Mouse (Mus musculus) liver, postnatal 0 days (tissue): ENCODE measurements around the gene AI182371.

Experiments used
- CTCF ChIP-seq: sonication (generic); IDR thresholded peaks from 2 replicates; pipeline ENCODE4 v1.5.1; 2016; ENCODE audit warnings: antibody characterized with exemption, low read depth
- EP300 ChIP-seq: IDR thresholded peaks from 2 replicates; pipeline ENCODE4 v1.6.1; 2016; ENCODE audit warnings: antibody characterized with exemption, low read depth, mild to moderate bottlenecking

DNA sequence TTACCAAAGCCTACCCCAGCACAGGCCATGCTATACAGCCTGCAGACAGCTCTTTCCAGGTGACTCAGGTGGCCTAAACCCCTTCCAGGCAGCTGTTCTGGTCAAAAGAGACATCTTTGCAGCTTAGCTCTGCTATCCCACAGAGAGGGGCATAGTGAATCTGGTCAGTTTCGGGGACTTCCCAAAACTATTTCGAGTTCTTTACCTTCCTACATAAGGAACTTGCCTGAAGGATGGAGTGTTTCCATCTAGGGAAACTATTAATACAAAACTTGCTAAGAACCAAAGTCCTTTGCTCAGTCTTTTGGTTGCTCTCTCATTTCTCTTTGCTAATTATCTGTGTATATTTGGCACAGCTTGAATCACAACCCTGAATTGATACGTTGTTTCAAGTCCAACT, 40.3 kb upstream of the AI182371 start:
- TF ChIP-seq CTCF (no peak), EP300 (no peak)
